Mouse (Mus musculus): ENCODE results near the gene Cyp2d12. TPM values are rescaled to one million over a fixed set of nuclear protein-coding genes. Genes with fewer than 3 reads are reported as not detected.
"Not testable (repeated sequence)": the region's sequence is repeated elsewhere in the genome, so short reads cannot be mapped to it uniquely, and the experiment has no call there.

Cyp2d12 gene
- polyA plus RNA-seq, 2 experiments = not detected

DNA sequence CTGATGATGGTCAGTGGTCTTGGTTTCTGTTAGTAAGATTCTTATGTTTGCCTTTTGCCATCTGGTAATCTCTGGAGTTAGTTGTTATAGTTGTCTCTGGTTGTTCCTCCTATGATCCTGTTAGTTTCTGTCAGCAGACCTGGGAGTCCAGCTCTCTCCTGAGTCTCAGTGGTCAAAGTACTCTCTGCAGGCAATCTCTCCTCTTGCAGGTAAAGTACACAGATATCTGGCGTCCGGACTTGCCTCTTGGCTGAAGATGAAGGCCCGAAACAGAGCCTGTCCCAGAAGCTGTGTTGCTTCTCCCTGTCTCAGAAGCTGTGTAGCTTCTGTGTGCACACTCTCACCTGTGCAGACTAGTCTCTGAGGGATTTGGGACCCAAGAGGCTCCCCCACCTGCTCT lies 22.2 kb upstream of the Cyp2d12 start:
- not testable (repeated sequence) for ATAC-seq (ENCODE audit: low FRiP score, low read depth); H3K4me2 ChIP-seq (replicated peaks; ENCODE audit: low read depth, low read length, severe bottlenecking); H3K27ac ChIP-seq (replicated peaks; ENCODE audit: low read depth, low read length); H3K4me3 ChIP-seq (replicated peaks; ENCODE audit: low read length); H3K27me3 ChIP-seq (ENCODE audit: control insufficient read depth, insufficient read depth, low read length); H3K4me1 ChIP-seq (ENCODE audit: control insufficient read depth, insufficient read depth, low read length); H3K9ac ChIP-seq (ENCODE audit: low read depth, low read length, severe bottlenecking); H3K36me3 ChIP-seq (ENCODE audit: control insufficient read depth, insufficient read depth, low read length); H3K9me3 ChIP-seq (ENCODE audit: control insufficient read depth, low read length); DNase-seq (ENCODE audit: low spot score)
- 93% methylated on average over 3 of the region's 3 CpGs for WGBS

DNA sequence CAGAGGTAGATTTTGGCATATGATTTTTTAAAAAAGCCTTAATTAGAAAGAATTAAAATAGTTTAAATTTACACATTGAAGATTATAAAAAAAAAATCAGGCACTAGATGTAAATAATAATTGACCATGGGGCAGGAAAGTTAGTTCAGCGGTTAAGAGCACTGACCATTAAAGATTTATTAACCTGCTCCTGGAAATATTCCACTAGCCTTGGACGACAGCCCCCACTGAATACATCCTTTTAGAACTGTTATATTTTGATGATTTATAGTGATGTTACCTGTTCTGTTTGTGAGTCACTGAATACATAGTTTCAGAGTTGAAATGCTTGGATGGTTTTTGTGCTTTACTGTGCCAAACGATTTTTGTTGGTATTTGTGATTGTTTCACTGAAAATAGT lies 11.9 kb upstream of the Cyp2d12 start:
- H3K36me3 ChIP-seq (ENCODE audit: control insufficient read depth, insufficient read depth, low read length); H3K4me1 ChIP-seq (ENCODE audit: control insufficient read depth, insufficient read depth, low read length); ATAC-seq (ENCODE audit: low FRiP score, low read depth); H3K27ac ChIP-seq (replicated peaks; ENCODE audit: low read depth, low read length); H3K9ac ChIP-seq (ENCODE audit: low read depth, low read length, severe bottlenecking); H3K27me3 ChIP-seq (ENCODE audit: control insufficient read depth, insufficient read depth, low read length); H3K4me3 ChIP-seq (replicated peaks; ENCODE audit: low read length); DNase-seq (ENCODE audit: low spot score); H3K4me2 ChIP-seq (replicated peaks; ENCODE audit: low read depth, low read length, severe bottlenecking); H3K9me3 ChIP-seq (ENCODE audit: control insufficient read depth, low read length): not testable (repeated sequence)
- 54% methylated on average over 3 of the region's 3 CpGs for WGBS

DNA sequence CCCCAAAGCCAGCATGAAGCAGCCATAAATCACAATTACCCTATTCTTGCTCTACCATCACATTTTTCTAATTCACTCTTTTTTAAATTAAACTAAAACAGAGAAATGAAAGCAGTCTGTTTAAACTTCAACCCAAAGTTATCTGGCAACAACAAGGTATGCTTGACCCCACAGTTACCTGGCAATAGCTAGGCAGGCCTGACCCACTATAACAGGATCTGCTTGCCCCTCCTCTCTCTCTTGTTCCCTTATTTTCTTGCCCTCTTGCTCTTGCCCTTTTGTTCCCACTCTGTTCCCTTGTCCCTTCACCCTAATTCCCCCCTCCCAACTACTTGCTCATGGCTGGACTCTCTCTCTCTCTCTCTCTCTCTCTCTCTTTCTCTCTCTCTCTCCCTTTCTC lies 10.3 kb upstream of the Cyp2d12 start:
- not testable (repeated sequence) for DNase-seq (ENCODE audit: low spot score); H3K27ac ChIP-seq (replicated peaks; ENCODE audit: low read depth, low read length); ATAC-seq (ENCODE audit: low FRiP score, low read depth); H3K27me3 ChIP-seq (ENCODE audit: control insufficient read depth, insufficient read depth, low read length); H3K9ac ChIP-seq (ENCODE audit: low read depth, low read length, severe bottlenecking); H3K4me1 ChIP-seq (ENCODE audit: control insufficient read depth, insufficient read depth, low read length); H3K36me3 ChIP-seq (ENCODE audit: control insufficient read depth, insufficient read depth, low read length); H3K9me3 ChIP-seq (ENCODE audit: control insufficient read depth, low read length); H3K4me2 ChIP-seq (replicated peaks; ENCODE audit: low read depth, low read length, severe bottlenecking); H3K4me3 ChIP-seq (replicated peaks; ENCODE audit: low read length)

DNA sequence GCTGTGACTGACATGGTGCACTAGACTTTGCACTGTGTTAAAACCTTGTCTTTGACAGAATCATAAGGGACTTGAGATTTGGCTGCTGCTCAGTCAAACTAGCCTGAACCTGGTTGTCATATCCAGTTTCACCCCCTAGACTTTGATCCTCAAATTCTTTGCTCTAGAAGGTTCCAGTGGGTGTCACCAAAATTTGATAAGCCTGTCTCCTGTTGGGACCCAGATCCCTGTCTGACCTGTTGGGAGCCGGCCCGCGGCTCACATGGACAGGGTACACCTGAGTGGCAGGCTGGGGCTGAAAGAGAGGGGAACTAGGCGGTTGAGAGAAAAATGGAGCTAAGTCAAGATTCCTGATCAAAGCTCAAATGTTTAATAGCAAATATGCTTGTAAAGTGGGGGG lies 7.1 kb upstream of the Cyp2d12 start:
- ATAC-seq (ENCODE audit: low FRiP score, low read depth); H3K27ac ChIP-seq (replicated peaks; ENCODE audit: low read depth, low read length); H3K4me1 ChIP-seq (ENCODE audit: control insufficient read depth, insufficient read depth, low read length); H3K9me3 ChIP-seq (ENCODE audit: control insufficient read depth, low read length); DNase-seq (ENCODE audit: low spot score); H3K36me3 ChIP-seq (ENCODE audit: control insufficient read depth, insufficient read depth, low read length); H3K27me3 ChIP-seq (ENCODE audit: control insufficient read depth, insufficient read depth, low read length); H3K9ac ChIP-seq (ENCODE audit: low read depth, low read length, severe bottlenecking); H3K4me3 ChIP-seq (replicated peaks; ENCODE audit: low read length); H3K4me2 ChIP-seq (replicated peaks; ENCODE audit: low read depth, low read length, severe bottlenecking): not testable (repeated sequence)
- 81% methylated on average over 4 of the region's 4 CpGs for WGBS

DNA sequence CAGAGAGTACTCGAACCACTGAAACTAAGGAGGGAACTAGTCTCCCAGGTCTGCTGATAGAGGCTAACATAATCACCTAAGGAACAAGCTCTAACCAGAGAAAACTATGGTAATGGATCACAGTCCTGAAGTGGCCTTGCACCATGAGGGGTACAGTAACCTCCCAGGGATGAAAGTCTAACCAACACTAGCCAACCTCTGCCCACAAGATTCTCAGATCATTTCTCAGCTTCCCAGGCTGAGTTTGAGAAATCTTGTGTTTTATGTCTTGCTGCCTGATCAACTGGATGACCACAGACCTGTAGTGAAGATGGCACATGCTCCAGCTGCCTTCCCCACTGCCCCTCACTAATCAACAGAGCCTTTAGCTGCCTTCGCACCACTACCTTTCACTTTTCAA lies 1.7 kb upstream of the Cyp2d12 start:
- not testable (repeated sequence) for H3K9ac ChIP-seq (ENCODE audit: low read depth, low read length, severe bottlenecking); DNase-seq (ENCODE audit: low spot score); ATAC-seq (ENCODE audit: low FRiP score, low read depth); H3K4me3 ChIP-seq (replicated peaks; ENCODE audit: low read length); H3K27ac ChIP-seq (replicated peaks; ENCODE audit: low read depth, low read length); H3K27me3 ChIP-seq (ENCODE audit: control insufficient read depth, insufficient read depth, low read length); H3K36me3 ChIP-seq (ENCODE audit: control insufficient read depth, insufficient read depth, low read length); H3K4me2 ChIP-seq (replicated peaks; ENCODE audit: low read depth, low read length, severe bottlenecking); H3K4me1 ChIP-seq (ENCODE audit: control insufficient read depth, insufficient read depth, low read length); H3K9me3 ChIP-seq (ENCODE audit: control insufficient read depth, low read length)
- WGBS = 100% methylated on average over 2 of the region's 2 CpGs

DNA sequence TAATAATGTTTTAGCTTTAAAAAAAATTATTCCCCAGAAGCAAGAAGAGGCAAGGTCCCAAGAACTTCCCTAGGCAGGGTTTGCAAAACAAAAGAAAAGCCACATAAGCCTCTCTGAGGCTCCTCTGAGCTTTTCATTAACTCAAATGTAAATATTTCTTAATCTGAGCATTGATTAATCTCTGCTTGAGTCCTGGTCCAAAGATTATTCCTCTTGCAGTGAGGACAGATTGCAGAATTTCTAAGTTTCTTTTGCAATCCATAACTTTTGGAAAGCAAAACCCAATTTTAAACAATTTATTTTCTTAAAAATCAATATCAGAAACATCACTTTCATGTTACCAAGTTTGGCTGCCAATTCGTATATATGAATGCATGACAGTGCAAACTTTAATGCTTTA lies 18.0 kb downstream of the Cyp2d12 start:
- no peak overlapping the region for H3K9ac ChIP-seq (ENCODE audit: low read depth, low read length, severe bottlenecking)
- ATAC-seq (ENCODE audit: low FRiP score, low read depth) (no peak), DNase-seq (ENCODE audit: low spot score) (no peak)
- no peaks in the 10 kb centered on the region for H3K9me3 ChIP-seq (ENCODE audit: control insufficient read depth, low read length)
- no peaks in the 10 kb centered on the region for H3K4me1 ChIP-seq (ENCODE audit: control insufficient read depth, insufficient read depth, low read length)
- WGBS = 84% methylated on average over 1 of the region's 1 CpGs
- no peak for TF ChIP-seq POLR2A (IDR thresholded peaks at IDR 0.05; ENCODE audit: borderline replicate concordance, extremely low read depth, insufficient read depth, insufficient read length)
- no peak overlapping the region for H3K27ac ChIP-seq (replicated peaks; ENCODE audit: low read depth, low read length)
- no peaks in the 10 kb centered on the region for H3K27me3 ChIP-seq (ENCODE audit: control insufficient read depth, insufficient read depth, low read length)
- H3K4me3 ChIP-seq (replicated peaks; ENCODE audit: low read length) = no peak overlapping the region
- H3K4me2 ChIP-seq (replicated peaks; ENCODE audit: low read depth, low read length, severe bottlenecking) = no peak overlapping the region
- H3K36me3 ChIP-seq (ENCODE audit: control insufficient read depth, insufficient read depth, low read length) = no peaks in the 10 kb centered on the region

All from limb, embryonic 14.5 days (tissue).